Mouse (Mus musculus): ENCODE results near the gene Cmtm4.
A peak's percentile ranks its signal among the peaks of the same experiment; 100 is the strongest.

Gene Cmtm4

DNA sequence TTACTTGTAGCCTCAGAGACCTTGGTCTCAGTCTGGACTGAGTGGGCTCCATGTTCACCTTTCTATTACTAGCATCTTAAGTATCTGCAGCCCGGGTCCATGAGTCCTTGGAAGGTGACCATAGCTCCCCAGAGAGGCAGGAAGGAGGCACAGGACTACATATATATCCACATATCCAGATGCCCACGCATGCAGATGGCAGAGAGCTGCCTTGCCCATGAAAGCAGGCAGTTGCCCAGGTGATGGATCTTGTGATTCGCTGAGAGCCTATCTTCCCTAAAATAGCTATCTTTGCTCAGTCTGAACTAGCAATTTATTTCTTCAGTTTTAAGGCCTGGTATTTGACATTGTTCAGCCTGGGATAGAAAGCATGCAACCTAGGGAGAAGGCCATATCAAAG is 15.9 kb upstream of the Cmtm4 start:
- DNase-seq (ENCODE audit: low spot score in 2 of 2): no peak

DNA sequence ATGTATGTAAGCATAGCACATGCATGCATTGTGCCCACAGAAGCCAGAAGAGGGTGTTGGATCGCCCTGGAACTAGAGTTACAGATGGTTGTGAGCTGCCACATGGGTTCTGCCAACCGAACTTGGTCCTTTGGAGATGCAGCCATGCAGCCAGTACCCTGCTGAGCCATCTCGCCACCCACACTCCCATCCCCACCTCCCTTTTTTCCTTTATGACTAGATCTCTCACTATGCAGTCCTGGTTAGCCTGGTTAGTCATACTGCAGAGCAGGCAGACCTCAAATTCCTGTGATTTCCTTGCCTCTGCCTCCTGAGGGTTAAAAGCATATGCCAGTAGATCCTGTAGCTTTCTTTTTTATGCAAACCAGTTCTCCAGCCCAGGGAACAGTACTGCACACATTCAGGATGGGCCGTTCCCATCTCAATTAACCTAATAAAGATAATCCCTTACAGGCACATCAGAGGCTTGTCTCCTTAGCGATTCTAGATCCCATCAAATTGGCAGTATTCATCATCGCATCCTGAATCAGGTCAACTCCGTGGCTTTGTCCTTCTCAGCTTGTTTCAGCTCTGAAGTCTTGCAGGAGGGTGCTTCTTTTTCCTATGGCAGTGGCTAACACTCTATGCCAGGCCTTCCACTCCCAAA is 15.1 kb upstream of the Cmtm4 start:
- no peak for DNase-seq (ENCODE audit: low spot score in 2 of 2)

DNA sequence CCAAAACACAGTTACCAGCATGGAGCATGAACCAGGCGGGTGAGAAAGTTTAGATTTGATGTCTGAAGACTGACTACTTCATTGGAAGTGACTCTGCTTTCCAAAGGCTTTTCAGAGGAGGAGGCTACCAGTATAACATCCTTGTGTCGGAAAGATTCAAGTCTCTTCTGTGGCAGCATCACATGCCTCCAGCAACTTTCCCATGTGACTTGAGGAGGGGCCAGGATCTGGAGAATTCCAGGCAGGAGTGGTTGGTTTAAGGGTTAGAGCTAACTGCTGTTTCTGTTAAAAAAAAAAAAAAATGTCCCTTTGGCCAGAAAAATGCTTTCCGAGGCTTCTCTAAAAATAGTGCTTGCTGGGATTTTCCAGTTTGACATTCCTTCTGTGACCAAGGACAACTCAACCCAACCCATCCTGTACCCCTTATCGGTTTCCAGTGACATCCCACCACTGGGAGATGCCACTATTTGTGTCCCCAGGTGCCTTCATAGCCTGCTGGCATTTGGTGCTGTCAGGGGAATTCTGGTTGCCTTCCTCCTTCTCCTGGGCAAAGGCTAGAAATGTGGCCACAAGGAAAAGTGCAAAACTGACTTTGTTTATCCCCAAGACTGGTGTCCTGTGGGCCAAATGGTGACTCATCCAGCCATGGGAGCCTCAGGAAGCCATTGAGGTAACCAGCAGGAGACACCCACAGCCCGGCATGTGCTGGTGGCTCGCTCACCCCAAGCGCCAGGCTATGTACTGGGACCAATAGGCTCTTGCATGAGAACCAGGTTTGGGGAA is 12.9 kb upstream of the Cmtm4 start:
- peak; percentile 38 to 40 for DNase-seq (ENCODE audit: low spot score in 2 of 2)

DNA sequence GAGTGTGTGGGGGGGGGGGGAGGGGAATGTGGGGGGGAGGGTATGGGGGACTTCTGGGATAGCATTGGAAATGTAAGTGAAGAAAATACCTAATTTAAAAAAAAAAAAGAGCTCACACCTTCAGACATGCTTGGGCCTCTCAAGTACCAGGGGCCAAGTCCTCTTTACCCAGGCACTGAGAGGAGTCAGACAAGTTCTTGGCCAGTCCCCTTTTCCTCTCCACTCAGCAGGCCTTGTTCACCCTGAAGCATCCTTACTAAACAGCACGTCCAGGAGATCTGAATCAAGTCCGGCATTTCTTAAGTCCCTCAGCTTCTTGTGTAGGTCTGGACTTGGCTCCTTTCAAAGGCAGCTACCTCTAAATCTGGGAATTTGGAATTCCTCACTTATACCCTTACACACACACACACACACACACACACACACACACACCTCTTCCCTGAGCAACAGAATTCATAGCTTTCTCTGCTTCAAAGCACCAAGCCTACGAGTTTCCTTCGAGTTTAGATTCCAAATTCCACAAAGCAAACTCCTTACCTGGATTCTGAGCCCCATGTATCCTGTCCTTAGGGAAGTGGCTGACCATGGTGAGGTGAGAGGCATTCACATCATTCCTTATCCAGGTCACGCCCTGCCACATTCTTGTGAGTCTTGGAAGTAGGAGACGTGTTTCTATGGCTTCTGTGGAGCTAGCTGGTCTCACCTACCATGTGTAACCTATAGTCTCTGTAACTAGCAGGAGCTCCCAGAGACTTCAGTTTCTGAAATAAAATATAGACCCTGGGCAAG is 10.9 kb upstream of the Cmtm4 start:
- DNase-seq (ENCODE audit: low spot score in 2 of 2): no peak

DNA sequence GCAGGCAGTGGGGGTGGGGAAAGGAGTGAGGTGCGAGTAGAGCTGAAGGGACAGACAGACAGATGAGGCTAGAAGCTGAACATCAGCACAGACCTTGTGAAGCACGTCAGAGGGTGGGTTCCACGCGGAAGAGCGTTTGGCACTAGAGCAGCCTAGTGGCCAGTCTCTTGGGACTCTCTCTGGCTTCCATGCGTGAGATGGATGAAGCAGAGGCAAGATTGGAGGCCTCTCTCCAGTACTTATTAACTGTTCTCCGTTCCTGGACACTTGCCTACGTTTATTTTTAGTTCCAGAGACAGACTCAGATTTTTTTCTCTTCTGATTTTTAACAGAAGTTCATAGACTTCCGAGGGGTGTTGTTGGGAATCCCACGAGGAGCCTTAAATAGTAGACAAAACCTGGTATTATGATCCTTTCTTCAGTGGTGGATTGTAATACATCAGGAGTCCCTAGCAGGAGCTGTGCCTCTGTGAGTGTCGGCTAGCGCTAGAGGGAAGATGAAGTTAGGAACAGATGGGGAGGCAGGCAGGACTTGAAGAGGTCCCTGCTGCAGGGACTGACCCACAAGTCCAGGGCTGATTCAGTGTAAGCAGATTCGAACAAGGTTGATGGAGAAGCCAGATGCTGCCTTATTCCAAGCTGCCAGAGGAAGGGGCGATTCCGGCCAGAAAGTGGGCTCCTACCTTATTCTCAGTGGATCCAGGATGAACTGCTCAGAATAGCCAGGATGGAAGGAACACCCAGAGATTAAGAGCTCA is 10.0 kb upstream of the Cmtm4 start:
- peak; percentile 56 to 62 for DNase-seq (ENCODE audit: low spot score in 2 of 2)

- DNase-seq (ENCODE audit: low spot score in 2 of 2): no peak
These were observed 8.0 kb upstream of the Cmtm4 start for GRCm38 (mm10) chr8:104403596-104403995.

DNA sequence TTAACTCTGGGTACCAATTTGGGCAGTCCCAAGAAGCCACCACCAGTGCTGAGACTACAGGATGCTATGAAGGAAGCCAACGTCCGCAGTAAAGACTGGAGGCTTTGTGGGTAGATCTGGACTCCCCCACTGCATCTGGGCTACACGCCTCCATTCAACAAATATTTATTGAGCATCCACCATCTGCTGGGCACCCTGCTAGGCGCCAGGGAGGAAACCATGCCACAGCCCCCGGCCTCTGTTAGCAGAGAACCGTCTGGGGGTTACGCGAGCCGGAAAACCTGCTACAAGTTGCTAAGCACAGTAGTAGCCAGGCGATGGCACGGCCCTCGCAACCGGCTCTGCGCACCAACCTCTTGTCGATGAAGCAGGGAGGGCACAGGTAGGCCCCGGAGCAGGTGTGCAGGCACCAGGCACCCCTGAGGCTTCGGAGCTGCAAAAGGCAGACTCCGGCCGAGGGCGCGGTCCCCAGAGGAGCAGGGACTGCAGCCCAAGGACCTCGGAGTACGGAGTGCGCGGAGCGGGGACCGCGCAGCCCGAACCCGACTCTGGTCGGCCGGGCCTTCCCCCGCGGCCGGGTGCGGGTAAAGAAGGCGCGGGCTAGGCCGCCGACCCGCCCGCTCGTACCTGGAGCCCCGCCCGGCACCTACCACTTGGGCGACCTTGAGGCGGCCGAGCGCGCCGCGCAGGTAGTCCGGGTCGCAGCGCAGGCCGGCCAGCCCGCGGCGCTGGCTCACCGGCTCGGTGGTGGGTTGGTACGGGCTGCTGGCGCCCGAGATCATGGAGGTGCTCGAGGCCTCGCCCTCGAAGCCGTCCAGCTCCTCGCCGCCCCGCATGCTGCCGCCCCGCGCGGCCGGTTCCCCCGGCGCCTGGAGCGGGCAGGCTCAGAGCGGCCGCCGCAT is 555 bp downstream of the Cmtm4 start:
- peak; percentile 26 to 42 for DNase-seq (ENCODE audit: low spot score in 2 of 2)

GRCm38 (mm10) chr8:104393767-104394166 is 1.8 kb downstream of the Cmtm4 start:
- no peak for DNase-seq (ENCODE audit: low spot score in 2 of 2)

DNA sequence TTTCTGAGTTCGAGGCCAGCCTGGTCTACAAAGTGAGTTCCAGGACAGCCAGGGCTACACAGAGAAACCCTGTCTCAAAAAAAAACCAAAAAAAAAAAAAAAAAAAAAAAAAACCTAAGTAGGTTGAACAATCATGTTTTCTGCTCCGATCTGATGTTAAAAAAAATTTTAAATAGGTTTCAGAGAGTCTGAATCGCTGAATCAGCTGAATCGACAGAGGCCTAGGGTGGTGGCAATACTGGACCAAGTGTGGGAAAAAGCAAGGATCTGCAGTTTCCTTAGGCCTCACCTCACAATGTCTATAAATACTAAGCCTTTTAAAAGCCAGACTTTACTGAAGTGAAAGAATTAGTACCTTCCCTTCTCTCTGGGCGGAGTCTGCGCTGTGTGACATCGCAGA is 2.5 kb downstream of the Cmtm4 start:
- no peak for DNase-seq (ENCODE audit: low spot score in 2 of 2)

DNA sequence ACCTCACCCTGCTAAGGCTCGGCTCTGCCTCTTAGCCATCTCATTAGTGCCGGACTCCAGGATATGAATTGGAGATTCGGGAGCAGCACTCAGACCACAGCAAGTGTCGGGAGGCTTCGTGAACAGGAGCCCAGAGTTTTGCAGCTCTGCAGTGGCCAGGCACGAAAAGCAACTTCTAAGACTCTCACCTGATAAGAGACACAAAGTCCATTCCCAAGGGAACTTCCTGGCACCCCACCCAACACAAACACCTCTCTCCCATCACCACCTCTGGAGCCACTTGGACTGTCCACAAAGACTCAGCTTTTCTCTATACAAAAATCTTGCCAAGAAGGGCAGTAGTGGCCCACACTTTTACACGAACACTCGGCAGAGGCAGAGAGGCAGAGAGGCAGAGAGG is 5.4 kb downstream of the Cmtm4 start:
- DNase-seq (ENCODE audit: low spot score in 2 of 2): no peak

- DNase-seq (ENCODE audit: low spot score in 2 of 2): peak in 1 of 2 experiments; percentile 32
These were observed 7.6 kb downstream of the Cmtm4 start for GRCm38 (mm10) chr8:104387980-104388379.

DNA sequence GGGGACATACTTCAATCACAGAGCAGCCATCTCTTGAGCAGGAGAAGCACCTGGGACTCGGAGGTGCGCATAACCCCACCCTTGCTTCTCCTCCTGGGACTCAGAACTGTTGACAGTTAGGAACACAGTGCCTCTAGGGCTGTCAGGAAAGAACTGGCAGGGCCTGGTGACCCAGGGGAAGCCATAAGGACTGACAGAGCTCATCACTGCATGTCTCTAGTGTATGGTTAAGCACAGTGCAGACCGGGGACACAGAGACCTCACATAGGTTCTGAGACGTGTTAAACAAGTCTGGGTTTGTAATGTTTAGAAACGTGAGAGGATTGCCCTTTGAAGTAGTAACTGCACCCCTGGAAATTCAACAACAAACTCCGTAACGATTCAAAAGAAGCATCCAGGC is 8.1 kb downstream of the Cmtm4 start:
- DNase-seq (ENCODE audit: low spot score in 2 of 2): no peak

- DNase-seq (ENCODE audit: low spot score in 2 of 2): no peak
These were observed 8.9 kb downstream of the Cmtm4 start for GRCm38 (mm10) chr8:104386693-104387092.

GRCm38 (mm10) chr8:104383977-104384376 is 11.6 kb downstream of the Cmtm4 start:
- no peak for DNase-seq (ENCODE audit: low spot score in 2 of 2)

DNA sequence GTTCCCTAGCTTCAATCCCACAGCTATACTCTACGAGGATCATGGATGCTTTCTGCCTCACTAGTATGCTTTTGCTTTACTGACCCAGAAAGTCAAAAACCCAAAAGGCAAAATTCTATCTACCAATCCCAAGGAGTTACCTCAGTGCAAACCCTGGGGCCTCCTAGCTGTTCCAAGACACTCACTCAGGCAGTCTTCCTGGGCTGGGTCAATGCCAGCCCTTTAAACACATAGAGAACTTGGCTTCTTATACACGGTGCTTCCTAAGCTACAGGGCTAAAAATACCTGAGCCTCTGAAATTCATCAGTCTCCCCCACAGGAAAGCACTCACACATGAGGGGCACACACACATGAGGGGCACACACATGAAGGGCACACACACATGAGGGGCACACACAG is 12.3 kb downstream of the Cmtm4 start:
- no peak for DNase-seq (ENCODE audit: low spot score in 2 of 2)

DNA sequence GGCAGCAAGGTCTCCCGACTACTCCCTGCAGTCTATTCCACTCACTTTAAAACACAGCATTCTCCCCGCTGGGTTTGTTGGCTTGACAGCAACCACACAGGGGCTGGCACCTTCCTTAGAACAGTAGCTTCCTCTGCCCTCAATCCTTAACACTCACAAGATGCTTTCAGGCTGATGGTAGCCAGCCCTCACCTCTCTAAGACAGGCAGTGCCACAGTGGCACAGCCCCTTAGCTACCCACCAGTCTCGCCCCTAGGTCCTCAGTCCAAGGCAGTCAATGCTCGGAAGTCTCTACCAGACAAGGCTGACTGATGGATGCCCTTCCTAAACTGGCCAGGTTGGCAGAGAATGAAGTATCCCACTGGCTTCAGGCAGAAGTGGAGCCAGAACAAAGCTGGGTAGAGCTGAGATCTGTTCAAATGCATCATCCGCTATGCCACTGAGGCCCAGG is 14.6 kb downstream of the Cmtm4 start:
- no peak for DNase-seq (ENCODE audit: low spot score in 2 of 2)

DNA sequence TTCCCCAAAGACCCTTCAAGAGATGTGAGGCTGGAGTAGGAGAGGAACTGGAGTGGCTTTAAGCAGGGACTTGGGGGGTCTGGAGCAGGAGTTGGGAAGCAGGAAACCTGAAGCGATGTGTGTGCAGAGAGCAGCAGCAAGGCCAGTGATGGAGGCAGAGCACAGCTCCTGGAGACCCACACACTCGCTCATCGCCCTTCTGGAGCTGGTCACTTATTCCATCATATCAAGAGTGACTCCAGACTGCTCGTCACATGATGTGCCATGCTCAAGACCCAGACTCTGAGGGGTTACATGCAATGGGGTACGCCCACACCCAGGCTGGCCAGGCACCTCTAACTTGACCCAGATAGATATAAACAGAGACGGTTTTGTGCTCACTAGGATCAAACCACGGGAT is 15.3 kb downstream of the Cmtm4 start:
- no peak for DNase-seq (ENCODE audit: low spot score in 2 of 2)

- no peak for DNase-seq (ENCODE audit: low spot score in 2 of 2)
These were observed 16.2 kb downstream of the Cmtm4 start for GRCm38 (mm10) chr8:104379301-104379836.

DNA sequence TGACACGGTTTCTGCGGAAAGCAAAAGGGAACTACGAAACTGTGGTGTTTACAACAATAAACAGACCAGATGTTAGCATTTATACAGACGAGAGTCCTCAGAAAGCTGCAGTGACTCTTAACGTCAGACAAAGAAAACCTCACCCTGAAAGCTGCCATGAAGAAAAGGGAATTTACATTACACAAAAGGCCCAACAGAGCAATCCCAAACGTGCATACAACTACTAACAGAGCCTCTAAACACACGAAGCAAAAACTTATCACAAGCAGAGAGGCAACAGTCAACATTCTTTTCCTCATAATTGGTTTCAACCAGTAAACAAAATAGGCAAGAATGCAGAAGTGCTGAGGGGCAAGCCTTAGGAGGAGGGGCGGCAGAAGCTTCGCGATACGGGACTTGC is 18.9 kb downstream of the Cmtm4 start:
- DNase-seq (ENCODE audit: low spot score in 2 of 2): no peak

DNA sequence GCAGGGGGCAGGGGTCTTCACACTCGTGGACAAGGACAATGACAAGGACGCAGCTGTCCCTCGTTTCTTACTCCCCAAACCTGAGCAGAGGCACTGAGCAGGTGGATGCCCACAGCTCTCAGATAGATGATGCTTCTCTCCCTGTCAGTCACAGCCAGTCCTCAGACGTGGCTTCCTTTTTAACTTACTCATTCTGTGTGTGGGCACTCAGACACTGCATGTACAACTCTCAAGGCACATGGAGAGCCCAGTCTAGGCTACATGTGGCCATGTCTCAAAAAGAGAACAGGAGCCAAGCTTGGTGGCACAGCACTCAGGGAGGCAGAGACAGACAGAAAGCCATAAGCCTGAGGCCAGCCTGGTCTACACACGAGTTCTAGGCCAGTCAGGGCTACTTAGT is 19.6 kb downstream of the Cmtm4 start:
- DNase-seq (ENCODE audit: low spot score in 2 of 2): no peak
